Mouse (Mus musculus) forebrain, embryonic 16.5 days (tissue): ENCODE data around the gene Vps25. TPM values are rescaled to one million over a fixed set of nuclear protein-coding genes. Genes with fewer than 3 reads are reported as not detected.

ENCODE experiments used
- ATAC-seq: fragments of 200-750 bp; cut with Nextera tagmentation; 2 replicates; pipeline ENCODE4 v1.8.0; 2017; ENCODE audit warnings: mild to moderate bottlenecking, moderate library complexity
- H3K27ac ChIP-seq: fragments of 300-500 bp; sonication (generic); 2 replicates; pipeline ENCODE4 v1.5.1; 2014; ENCODE audit warnings: low read length, control low read depth
- H3K27me3 ChIP-seq: fragments of 300-500 bp; sonication (generic); replicated peaks from 2 replicates; pipeline ENCODE4 v1.6.1; 2014; ENCODE audit warnings: low read length; ENCODE audit not compliant: control insufficient read depth, insufficient read depth
- H3K36me3 ChIP-seq: fragments of 300-500 bp; sonication (generic); 2 replicates; pipeline ENCODE4 v1.6.1; 2014; ENCODE audit not compliant: control insufficient read depth, insufficient read depth
- H3K4me1 ChIP-seq: fragments of 300-500 bp; sonication (generic); replicated peaks from 2 replicates; pipeline ENCODE4 v1.6.1; 2014; ENCODE audit warnings: low read length; ENCODE audit not compliant: control insufficient read depth, insufficient read depth
- H3K4me2 ChIP-seq: fragments of 300-500 bp; sonication (generic); 2 replicates; pipeline ENCODE4 v1.6.1; 2014; ENCODE audit warnings: mild to moderate bottlenecking, low read length, control low read depth
- H3K4me3 ChIP-seq: fragments of 300-500 bp; sonication (generic); replicated peaks from 2 replicates; pipeline ENCODE4 v1.5.1; 2014; ENCODE audit warnings: mild to moderate bottlenecking, low read length, control low read depth
- H3K9ac ChIP-seq: fragments of 300-500 bp; sonication (generic); replicated peaks from 2 replicates; pipeline ENCODE4 v1.6.1; 2014; ENCODE audit warnings: low read depth, low read length, control low read depth
- H3K9me3 ChIP-seq: fragments of 300-500 bp; sonication (generic); 2 replicates; pipeline ENCODE4 v1.6.1; 2016; ENCODE audit warnings: low read length; ENCODE audit not compliant: control insufficient read depth
- WGBS: fragments of 180-500 bp; shearing (Covaris S2); extraction: QIAGEN DNeasy Blood & Tissue Kit; methylation state at CpG from one replicate; pipeline ENCODE4 v1.1.7; 2014; 5-methylcytosine and 5-hydroxymethylcytosine counted together
- polyA plus RNA-seq: library from polyadenylated mRNA; unstranded; fragments of >200 nt; fragmentation: Nextera tagmentation; extraction: Ambion mirVana; gene quantifications from 2 replicates; pipeline ENCODE4 v1.2.1, GENCODE M21; 2015

Vps25 gene
- polyA plus RNA-seq, 1 experiment from 2014 or later: 93.3 TPM

DNA sequence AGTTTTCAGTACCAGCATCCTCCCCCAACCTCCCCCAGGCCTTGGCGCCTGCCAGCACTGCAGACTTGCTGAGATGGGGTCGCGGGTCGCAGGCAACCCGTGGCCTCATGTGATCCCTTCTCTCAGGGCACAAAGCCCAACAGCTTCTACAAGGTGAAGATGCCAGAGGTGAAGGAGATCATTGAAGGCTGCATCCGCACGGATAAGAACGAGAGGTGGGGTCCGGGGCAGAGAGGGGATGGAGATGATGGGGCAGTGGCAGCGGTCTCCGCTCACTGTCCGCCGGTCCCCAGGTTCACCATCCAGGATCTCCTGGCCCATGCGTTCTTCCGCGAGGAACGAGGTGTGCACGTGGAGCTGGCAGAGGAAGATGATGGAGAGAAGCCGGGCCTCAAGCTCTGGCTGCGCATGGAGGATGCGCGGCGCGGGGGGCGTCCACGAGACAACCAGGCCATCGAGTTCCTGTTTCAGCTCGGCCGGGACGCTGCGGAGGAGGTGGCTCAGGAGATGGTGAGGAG is 11.5 kb downstream of the Vps25 start:
- peak overlapping the region; percentile 38 for H3K9ac ChIP-seq
- H3K27ac ChIP-seq: no peak overlapping the region
- peak overlapping the region; percentile 29 for H3K4me3 ChIP-seq
- no peaks in the 10 kb centered on the region for H3K36me3 ChIP-seq
- 2% methylated on average over 31 of the region's 31 CpGs for WGBS
- no peak for ATAC-seq
- H3K27me3 ChIP-seq: peaks cover 38% of the 10 kb centered on the region
- no peaks in the 10 kb centered on the region for H3K9me3 ChIP-seq
- peak overlapping the region; percentile 58 for H3K4me2 ChIP-seq
- H3K4me1 ChIP-seq: peaks cover 21% of the 10 kb centered on the region

DNA sequence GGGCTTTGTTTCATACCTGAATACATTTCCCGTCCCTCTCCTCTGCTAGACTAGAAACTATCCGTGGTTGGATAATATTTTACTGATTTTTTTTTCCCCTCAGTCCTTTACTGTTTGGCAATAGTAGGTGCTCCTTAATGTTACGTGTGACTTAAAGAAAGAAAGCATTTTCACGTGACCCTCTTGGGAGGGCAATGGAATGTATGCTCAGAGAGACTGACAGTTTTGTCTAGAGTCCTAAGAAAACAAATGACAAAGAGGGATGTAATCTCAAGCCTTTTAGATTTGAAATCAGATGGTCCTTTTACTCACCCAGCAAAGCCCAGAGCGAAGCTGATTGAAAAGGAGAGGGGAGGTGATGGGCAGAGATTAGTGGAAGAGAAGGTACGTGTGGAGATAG is 12.4 kb downstream of the Vps25 start:
- H3K27ac ChIP-seq: no peak overlapping the region
- no peak overlapping the region for H3K9ac ChIP-seq
- peak overlapping the region; percentile 58; the same call in 1 of the 2 replicates for H3K4me2 ChIP-seq
- H3K36me3 ChIP-seq: no peaks in the 10 kb centered on the region
- 16% methylated on average over 6 of the region's 6 CpGs for WGBS
- H3K4me3 ChIP-seq: no peak overlapping the region
- H3K27me3 ChIP-seq: peaks cover 38% of the 10 kb centered on the region
- peaks cover 12% of the 10 kb centered on the region for H3K4me1 ChIP-seq
- no peak for ATAC-seq
- H3K9me3 ChIP-seq: no peaks in the 10 kb centered on the region

DNA sequence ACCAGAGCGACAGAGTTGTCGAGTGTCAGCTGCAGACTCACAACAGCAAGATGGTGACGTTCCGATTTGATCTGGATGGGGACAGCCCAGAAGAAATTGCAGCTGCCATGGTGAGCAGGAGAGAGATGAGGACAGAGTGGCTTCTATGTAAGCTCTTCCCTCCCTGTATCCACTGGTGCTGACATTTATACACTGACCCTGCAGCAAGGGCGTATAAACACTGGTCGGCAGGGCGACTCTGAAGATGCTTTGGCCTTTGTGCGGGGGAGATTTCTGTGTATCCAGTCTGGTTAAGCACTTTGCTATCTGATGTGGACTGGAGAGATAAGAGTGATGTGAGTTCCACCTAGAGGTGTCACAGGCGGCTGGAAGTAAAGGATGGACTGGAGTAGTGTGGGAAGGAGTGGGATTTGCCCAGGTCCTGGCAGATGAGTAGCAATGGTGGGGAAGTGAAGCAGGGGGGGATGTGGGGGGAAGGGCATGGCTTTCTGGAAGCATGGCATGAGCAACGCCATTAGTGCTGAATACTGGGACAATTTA is 16.1 kb downstream of the Vps25 start:
- WGBS: 33% methylated on average over 10 of the region's 10 CpGs
- no peak overlapping the region for H3K4me2 ChIP-seq

DNA sequence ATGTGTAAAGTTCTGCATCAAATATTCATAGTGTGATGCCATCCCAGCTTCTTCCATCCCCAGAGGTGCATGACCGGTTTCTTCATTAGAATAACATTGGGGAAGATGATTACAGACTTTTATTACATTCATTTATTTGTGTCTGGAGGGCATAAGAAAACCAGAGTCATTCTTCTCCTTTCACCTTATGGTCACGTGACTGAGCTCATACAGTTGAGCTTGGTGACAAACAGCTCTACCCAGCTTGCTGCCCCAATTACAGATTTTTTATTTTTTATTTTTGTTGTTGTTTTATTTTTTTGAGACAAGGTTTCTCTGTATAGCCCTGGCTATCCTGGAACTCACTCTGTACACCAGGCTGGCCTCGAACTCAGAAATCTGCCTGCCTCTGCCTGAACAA is 18.9 kb downstream of the Vps25 start:
- no peak for ATAC-seq

More for the DNA sequence above, 16.1 kb downstream of the Vps25 start:
- H3K4me1 ChIP-seq: peaks cover 7% of the 10 kb centered on the region
- no peaks in the 10 kb centered on the region for H3K36me3 ChIP-seq
- H3K4me3 ChIP-seq: no peak overlapping the region
- H3K9ac ChIP-seq: no peak overlapping the region
- no peak for ATAC-seq
- peaks cover 12% of the 10 kb centered on the region for H3K27me3 ChIP-seq
- no peak overlapping the region for H3K27ac ChIP-seq
- H3K9me3 ChIP-seq: no peaks in the 10 kb centered on the region

DNA sequence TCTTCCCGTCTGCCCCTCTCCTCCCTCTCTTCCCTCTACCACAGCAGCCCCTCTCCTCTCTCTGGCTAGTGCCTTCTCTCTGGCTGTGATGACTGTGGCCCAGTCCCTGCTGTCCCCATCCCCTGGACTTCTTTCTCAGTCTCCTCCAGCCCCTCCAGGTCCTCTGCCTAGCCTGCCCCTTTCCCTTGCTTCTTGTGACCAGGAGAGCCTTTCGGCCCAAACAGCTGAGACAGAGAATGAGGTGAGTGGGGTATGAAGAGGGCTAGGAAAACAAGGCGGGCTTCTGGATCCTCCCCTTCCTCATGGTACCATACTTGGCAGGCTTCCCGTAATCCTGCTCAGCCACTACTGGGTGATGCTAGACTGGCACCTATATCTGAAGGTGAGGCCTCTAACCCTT is 21.8 kb downstream of the Vps25 start:
- H3K9ac ChIP-seq: no peak overlapping the region
- no peak overlapping the region for H3K4me2 ChIP-seq
- WGBS: 59% methylated on average over 4 of the region's 4 CpGs
- H3K9me3 ChIP-seq: no peaks in the 10 kb centered on the region
- H3K27ac ChIP-seq: no peak overlapping the region
- ATAC-seq: no peak
- H3K4me3 ChIP-seq: no peak overlapping the region
- no peaks in the 10 kb centered on the region for H3K36me3 ChIP-seq
- H3K27me3 ChIP-seq: no peaks in the 10 kb centered on the region; the same call in 1 of the 2 replicates
- H3K4me1 ChIP-seq: peaks cover 24% of the 10 kb centered on the region

More for the DNA sequence above, 18.9 kb downstream of the Vps25 start:
- Histone ChIP-seq H3K9ac (no peak overlapping the region), H3K27ac (no peak overlapping the region), H3K9me3 (no peaks in the 10 kb centered on the region), H3K4me3 (no peak overlapping the region), H3K4me2 (no peak overlapping the region), H3K36me3 (no peaks in the 10 kb centered on the region), H3K27me3 (no peaks in the 10 kb centered on the region; the same call in 1 of the 2 replicates), H3K4me1 (peaks cover 11% of the 10 kb centered on the region)
- 94% methylated on average over 3 of the region's 3 CpGs for WGBS

DNA sequence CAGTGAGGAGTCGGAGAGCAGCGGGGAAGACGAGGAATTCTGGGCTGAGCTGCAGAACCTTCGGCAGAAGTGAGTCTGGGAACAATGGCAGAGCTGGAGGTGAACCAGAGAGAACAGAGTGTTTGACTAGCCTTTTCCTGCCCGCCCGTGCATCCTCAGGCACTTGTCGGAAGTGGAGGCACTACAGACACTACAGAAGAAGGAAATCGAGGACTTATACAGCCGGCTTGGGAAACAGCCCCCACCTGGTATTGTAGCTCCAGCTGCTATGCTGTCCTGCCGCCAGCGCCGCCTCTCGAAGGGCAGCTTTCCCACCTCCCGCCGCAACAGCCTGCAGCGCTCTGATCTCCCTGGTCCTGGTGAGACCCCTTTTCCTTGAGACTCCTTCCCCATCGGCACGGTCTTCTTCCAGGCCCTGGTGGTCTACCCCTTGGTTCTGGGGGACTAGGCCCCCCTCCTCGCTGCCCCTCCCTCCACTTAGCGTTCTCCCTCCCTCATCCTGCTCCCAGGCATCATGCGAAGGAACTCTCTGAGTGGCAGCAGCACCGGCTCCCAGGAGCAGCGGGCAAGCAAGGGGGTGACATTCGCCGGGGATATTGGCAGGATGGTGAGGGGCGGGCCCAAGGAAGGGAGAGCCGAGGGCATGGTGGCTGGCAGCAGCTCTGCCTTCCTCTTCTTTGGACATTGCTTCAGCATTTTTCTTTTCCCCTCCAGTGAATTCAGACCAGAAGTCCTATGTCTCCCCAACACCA is 23.0 kb downstream of the Vps25 start:
- 23% methylated on average over 27 of the region's 27 CpGs for WGBS
- Histone ChIP-seq H3K27ac (no peak overlapping the region), H3K4me1 (peaks cover 24% of the 10 kb centered on the region), H3K4me2 (no peak overlapping the region), H3K4me3 (no peak overlapping the region), H3K27me3 (no peaks in the 10 kb centered on the region), H3K9me3 (no peaks in the 10 kb centered on the region), H3K9ac (no peak overlapping the region), H3K36me3 (no peaks in the 10 kb centered on the region)
- ATAC-seq: no peak

DNA sequence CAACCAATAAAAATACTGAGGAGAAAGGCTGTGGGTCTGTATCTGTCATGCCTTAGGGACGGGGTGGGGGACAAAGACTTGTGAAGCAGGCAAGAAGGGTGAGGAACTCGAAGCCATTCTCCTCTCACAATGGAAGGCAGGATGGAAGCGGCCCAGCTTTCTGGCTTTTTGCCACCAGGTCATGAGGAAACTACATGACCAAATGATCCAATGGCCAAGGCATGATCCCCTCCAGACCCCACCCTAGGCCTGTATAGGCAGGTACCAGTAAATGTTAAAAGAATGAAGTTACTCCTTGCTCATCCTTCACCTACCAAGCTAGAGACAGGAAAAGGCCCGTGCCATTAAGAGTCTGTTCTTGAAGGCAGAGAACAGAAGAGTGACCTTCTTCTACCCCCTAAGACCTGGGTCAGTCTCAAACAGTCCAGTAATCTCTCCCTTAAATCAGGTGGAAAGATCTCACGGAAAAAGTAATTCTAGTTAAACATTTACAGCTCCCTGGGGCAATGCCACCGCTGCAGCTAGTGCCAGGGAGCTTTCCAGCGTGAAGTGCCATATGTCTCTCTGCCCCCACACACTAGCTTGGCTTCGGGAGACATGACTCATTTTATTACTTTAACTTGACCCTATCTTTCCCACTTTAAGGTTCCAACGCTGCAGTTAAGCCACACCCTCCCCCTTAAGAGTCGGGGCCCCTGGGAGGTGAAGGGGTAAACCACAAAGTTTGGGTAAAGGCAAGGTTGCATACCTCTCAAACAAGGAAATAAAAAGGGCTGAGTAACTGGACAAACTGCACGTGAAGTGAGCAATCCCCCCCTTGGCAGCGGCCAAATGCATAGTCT is 24.1 kb downstream of the Vps25 start:
- no peak for ATAC-seq
- peak overlapping the region; percentile 90 for H3K4me2 ChIP-seq
- H3K36me3 ChIP-seq: no peaks in the 10 kb centered on the region
- WGBS: 75% methylated on average over 12 of the region's 12 CpGs
- no peak overlapping the region for H3K27ac ChIP-seq
- no peaks in the 10 kb centered on the region for H3K9me3 ChIP-seq
- no peaks in the 10 kb centered on the region for H3K27me3 ChIP-seq
- H3K4me1 ChIP-seq: peaks cover 24% of the 10 kb centered on the region
- peak overlapping the region; percentile 81 for H3K9ac ChIP-seq
- H3K4me3 ChIP-seq: peak overlapping the region; percentile 72

DNA sequence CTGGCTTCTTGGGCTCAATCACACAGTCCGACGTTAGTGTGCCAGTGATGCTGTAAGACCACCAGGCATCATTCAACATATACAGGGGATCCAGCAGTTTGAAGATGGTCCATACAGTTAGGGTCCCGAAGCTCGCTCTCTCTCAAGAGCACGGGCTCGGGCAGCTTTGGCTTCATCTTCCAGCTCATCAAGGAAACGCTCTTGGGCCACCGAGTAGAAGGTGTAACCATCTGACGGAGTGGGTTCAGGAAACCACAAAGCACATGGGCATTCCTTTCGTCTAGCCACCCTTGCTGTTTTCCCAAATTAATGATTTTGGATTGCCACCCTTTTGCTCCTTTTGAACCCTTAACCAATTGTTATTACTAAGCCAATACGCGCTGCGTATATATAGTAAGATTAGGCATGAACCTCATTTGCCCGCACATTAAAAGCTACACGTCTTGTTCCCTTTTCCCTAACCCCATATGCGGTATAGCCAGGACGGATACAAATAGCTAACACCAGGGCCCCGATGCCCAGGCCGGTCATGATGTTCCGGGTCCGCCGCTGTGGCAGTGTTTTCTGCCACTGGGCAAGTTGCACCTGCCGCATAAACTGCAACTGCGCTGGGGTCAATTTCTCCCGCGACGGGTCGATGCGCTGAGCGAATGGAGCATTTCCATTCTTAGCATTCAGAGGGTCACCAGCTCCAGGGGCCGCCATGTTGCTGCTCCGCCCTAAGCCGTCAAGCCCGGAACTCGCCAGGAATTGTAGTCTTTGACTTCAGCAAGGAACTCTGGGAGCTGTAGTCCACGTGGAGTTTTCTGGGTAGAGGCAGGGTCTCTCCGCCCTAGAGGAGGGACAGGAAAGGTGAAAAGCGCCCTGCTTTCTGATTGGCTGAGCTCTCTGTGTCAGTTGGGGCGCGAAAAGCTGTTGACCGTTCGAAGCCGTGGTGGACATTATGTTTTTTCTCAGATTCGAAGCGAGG is 25.0 kb downstream of the Vps25 start, which contains the start of the genes Cntd1 and Coa3:
Cntd1 (plus strand) TSS at position 790 of the 970 bp plus-strand sequence.
Coa3 (minus strand) TSS at position 892 of the 970 bp plus-strand sequence.
- H3K9me3 ChIP-seq: no peaks in the 10 kb centered on the region
- H3K4me2 ChIP-seq: peak within 1 kb of the TSS; percentile 90
- peak within 1 kb of the TSS; percentile 72 for H3K4me3 ChIP-seq
- H3K36me3 ChIP-seq: no peaks in the 10 kb centered on the region
- H3K9ac ChIP-seq: peak within 1 kb of the TSS; percentile 81
- H3K27me3 ChIP-seq: no peaks in the 10 kb centered on the region
- 10% methylated on average over 45 of the region's 45 CpGs for WGBS
- ATAC-seq: peak; percentile 99
- no peak within 1 kb of the TSS for H3K27ac ChIP-seq
- H3K4me1 ChIP-seq: peaks cover 24% of the 10 kb centered on the region
